Mouse (Mus musculus): ENCODE data around the gene Tmem80.

The Tmem80 gene

DNA sequence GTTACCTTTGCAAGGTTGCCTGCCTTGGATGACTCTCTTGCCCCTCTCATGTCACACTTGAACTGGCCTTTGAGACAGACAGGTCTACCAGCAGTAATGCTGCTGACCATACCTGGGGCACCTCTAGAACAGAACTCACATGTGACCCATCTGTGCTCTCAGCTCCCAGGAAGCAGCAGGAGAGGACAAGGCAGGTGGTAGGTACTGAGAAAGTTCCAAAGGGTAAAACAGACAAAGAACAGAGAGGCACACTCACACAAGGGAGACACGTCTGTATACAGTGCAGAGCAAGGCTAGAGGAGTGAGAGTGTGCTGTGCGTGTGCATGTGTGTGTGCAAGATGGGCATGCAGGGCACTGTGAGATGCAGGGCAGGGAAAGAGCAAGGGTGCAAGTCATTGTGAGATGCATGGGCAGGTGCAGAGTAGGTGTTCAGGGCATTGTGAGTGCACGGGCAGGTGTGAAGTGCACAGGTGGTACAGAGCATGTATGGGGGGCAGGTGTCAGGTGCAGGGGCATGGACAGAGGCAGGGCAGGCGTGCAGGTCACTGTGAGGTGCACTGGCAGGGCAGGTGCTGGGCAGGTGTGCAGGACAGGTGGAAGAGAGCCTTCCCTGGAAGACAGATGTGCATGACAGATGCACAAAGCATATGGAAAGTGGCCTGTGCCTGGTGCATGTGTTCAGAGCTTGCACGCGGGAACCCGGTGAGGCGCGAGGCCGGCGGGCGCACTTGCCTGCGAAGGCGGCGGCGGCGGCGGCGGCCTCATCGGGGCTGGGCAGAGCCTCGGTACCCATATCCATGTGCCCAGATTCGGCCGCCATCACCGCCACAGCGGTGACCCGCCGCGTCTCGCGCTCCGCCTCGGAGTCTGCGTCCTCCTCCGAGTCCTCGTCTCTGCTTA, 743 bp upstream of the Tmem80 start:
- peak in 1 of 2 experiments; percentile 38 for DNase-seq

DNA sequence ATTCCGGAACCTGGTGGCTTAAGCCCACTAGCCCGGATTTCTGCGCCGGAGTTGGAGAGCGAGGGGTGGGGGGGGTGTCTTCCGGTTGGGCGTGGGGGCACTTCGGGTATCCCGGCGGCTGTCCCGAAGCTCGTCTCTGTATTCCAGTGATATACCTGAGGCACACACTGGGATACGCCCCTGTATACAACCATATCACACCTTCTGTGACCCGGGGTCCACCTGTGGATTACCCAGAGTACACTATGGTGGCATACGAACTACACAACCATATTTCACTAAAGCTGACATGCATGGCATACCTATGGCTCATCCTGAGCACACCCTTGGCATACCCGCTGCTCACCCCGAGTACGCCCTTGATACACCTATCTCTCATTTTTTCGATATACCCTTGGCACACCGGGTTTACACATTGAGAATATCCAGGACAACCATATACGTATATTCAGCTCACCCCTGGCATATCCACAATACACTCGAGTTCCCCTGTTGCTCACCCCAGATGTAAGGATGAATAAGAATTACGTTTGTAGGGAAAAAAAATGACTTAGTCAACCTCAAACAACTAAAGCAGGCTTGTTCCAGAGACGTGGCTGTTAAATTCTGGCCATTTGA, 943 bp downstream of the Tmem80 start:
- DNase-seq = no peak

DNA sequence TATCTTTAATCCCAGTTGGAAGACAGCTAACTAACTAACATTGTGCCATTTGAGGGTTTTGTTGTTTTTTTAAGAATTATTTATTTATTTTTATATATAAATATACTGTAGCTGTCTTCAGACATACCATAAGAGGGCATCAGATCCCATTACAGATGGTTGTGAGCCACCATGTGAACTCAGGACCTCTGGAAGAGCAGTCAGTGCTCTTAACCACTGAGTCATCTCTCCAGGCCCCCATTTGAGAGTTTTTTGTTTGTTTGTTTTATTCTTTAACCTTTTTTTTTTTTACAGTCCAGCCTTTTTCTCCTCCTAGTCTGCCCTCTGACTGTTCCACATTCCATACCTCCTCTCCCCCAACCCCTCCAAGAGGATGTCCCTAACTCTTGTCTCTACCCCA, 3.2 kb downstream of the Tmem80 start:
- no peak for DNase-seq

DNA sequence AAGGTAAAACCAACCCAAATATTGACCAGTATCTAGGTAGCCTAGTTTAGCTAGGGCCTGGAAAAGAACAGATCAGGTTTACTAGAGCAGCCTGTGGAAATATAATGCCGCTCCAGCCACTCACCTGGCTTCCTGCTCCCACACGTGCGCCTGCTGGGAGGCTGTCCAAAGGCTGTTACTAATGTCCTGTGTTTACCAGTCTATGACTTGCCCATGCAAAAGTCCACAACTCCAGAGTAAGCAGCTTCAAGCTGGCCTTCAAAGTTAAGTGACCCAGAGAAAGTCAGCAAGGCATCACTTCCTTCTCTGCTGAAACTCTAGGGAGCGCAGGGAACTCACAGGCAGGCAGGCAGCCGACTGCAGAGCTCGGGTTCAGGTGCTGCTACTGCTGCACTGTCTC, 4.5 kb downstream of the Tmem80 start:
- DNase-seq = no peak

DNA sequence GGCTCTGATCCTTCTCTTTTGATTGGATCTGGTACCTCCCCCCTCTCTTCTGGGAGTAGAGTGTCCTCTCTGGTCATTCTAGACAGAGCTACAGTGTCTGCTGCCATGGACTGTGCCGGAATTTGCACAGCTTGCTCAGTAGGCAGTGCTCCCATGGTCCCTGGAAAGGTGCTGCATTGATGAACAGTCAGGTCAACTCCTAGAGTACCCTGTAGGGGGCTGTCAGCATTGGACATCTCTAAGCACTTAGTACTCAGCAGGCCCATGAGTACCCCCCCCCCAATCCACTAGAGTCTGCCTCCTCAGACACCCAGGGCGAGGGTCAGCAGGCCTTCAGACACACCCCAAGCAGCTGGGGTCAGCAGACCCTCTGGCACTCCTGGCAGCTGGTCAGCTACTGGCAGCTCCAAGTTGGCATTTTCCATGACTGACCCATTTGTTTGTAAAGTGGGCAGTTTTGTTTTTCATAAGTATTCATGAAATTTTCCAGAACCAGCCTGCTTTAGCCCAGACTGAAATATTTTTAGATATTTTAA, 7.6 kb downstream of the Tmem80 start:
- DNase-seq = no peak

DNA sequence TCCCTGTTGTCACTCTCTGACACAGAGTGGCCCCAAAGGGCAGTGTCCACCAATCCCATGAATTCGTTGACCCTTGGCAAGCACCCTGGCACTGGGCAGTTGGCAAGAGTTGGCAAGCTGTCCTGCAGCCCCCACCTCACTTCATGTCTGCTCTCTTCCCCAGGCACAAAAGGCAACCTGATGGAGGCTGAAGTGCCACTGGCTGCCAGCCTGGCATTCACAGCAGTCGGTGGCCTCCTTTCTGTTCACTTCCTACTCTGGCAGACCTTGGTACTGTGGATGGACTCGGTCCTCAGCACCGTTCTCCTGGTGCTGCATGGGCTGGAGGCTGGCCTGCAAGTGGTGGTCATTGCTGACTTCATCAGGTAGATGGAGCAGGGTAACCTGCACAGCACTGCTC, 8.1 kb downstream of the Tmem80 start:
- no peak for DNase-seq

DNA sequence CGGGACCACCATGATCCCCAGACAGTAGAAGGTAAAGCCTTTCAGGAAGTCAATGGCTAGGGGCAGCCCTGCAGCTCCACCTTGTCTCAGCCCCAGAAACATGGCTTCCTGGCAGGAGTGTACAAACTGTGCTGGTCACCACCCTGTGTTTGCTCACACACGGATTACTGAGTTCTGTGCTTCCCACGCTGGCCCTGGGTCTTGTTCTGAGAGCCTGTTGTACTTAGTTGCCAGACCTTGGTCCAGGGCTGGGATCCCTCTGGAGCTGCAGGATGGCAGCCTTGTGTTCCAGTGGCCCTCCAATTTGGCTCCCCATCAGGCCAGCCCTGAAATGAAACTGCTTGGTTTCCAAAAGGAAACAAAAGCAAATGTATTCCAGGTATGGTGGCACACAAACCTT, 8.8 kb downstream of the Tmem80 start:
- no peak for DNase-seq

DNA sequence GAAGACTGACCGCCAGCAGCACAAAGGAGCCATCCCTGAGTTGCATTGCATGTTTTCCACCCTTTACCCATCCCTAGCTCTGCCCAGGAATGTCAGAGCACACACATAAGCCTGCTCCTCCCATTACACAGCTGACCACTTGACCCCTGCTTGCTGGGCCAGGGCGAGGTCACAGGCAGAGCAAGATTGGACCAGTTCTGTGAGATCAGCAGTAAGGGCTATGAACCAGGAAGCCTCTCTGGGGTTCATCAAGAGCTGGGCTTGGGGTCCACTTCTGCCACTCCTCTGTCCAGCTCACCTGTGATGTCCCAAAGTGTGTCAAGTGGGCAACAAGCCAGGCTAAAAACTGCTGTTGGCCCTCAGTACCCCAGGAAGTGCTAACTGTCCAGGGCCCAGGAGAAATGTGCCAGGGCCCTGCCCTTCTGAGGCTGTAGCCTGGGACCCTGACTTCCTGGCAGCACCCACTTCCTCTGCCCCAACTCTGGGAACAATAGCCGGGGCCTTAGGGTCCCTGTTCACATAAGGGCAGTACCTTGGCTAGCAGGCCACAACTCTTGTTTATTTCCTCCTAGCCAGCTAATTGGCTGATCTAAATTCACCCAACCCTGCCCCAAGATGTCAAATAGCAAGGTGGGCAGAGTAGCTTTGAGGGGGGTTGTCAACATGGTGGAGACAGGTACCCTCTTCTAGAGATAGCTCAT, 10.3 kb downstream of the Tmem80 start:
- no peak for DNase-seq

DNA sequence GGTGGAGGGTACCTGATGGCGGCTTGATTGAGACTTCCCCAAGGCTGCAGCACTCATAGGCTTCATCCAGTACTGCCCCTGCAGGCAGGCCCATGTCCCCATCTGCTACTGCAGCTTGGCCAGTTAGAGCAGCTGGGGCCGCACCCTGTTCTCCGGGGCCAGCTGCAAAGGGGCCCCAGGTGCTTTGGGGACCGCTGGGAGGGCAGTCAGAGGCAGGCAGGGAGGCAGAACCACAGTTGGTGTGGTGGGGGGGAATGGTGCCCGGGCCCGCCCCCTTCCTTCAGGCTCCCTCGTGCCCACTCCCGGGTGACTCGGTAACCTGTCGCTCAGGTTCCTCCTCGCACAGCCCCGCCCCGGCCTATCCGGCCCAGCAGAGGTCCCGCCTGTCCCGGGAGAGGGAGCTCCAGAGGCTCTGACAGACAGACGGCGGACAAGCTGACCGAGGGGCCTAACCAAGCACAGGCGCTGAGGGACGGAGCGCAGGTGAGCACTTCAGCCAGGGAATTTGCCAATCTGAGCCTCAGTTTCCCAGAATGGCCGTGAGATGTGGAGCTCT, 11.1 kb downstream of the Tmem80 start, which contains the start of gene Eps8l2:
Eps8l2 (plus strand) TSS at position 305 of the 556 bp plus-strand sequence.
- peak; percentile 51 to 57 for DNase-seq

DNA sequence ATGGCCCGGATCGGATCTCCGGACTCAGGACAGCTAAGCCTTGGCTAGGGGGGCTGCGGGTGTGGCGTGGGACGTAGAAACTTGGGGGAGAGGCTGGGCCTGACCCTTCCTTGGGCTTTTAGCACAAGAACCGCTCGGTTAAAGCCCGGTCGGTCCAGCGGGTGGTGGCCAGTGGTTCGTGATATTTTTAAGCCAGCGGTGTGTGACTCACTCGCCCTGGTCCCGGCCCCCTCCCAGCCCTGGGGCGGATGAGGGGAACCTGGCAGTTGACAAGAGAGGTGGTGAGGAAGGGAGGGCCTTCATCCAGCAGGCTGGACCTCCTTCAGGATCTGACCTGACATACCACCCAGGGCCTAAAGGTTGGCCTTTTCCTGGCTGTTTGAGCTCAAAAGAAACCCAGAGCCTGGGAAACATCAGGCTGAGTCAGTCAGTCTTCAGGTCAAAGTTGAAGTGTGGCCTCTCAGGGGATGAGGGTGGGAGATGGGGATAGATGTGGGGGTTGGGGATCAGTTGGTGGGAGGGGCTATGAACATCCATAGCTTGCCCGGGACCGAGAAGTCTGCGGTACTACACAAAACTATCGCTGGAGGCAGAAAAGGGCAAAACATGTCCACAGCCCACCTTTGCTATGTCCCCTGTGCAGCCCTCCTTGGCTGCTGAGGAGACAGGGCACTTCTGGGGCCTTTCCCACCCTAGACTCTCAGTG, 11.8 kb downstream of the Tmem80 start:
- no peak for DNase-seq

DNA sequence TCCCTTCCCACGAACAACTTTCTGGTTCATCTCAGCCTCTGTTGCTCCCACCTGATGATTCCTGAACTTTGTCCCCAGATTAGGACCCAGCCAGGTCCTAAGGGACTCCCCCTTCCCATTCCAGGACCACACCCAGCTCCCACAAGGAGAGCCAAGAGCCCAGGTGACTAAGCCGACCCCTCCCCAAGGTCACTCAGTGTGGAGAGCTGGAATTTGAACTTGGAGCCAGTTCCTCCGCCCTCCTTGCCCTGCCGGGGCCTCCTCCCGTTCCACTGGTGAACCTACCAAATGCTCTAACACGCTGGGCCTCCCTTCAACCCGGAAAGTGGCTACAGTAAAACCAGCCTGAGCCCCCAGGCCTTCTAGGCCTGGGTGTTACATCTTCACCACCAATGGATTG, 12.5 kb downstream of the Tmem80 start:
- DNase-seq = no peak

DNA sequence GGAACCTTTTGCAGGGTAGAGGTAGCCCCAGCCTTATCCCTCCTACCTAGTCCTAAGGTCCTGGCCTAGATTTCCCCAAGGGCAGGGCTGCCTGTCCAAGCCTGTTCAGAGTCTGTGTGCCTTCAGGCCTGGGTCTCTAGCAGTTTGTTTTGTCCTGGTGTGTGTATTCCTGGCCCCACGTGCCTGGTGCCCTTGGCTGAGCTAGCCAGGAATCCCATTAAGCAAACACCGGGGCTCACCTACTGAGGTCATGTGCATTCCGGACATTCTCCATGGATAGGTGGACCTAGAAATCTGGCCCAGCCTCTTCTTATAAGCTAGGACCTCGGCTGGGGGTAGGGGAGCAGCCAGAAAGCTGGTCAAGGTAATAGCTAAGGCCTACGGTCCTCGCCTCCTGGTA, 12.9 kb downstream of the Tmem80 start:
- no peak for DNase-seq

DNA sequence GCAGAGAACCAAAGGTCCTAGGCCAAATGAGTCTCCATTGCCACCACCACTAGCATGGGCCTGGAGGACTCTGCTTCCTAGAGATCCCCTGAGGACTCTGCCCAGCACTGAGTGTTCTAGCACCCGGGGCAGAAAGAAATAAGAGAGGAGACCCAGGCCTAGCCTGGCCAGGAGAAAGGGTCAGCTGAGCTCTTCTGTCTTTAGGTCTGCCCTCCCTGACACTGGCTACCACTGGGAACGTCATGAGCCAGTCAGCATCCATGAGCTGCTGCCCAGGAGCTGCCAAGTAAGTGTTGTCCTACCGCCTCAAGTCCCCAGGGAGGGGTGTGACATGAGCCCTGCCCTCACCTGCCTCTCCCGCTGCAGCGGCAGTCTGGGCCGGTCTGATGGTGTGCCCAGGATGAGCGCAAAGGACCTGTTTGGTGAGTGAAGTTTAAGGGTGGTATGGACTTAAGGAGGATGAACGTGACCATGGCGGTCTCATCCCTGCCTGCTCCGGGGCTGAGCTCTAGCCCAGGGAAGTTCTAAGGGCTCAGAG, 14.2 kb downstream of the Tmem80 start:
- no peak for DNase-seq

DNA sequence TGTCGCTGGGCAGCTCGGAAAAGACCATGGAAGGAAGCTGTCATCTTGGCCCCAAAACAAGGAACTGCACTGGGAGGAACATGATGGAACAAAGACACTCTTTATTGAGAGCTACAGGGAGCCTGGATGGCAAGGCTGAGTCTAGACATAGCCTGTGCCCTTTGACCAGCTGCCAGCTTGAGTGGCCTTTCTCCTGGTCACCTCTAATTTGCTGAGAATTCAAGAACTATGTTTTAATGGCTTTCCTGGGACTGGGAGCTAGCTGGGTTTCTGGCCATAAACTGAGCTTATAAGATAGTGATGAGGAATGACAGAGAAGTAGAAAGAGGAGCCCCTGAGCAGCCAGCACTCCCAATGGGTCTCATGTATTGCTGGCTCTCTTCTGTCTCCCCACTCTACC, 15.7 kb downstream of the Tmem80 start:
- DNase-seq = no peak

DNA sequence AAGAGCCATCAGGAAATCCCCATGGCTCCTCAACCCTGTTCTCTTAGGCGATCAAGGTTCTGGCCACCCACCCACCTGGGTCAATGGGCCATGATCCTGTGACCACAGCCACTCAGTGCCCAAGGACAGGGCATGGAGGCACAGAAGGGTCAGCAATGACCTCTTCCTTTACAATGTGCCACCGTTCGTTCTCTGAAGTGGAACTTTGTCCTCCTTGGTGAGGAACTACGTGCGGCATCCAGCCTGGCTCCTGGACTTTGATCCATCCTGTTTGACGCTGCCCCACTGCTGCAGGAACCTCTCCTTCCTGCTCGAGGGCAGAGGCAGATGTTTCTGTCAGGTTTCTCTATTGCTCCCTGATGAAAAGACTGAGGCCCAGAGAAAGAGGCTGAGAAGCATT, 16.2 kb downstream of the Tmem80 start:
- no peak for DNase-seq

DNA sequence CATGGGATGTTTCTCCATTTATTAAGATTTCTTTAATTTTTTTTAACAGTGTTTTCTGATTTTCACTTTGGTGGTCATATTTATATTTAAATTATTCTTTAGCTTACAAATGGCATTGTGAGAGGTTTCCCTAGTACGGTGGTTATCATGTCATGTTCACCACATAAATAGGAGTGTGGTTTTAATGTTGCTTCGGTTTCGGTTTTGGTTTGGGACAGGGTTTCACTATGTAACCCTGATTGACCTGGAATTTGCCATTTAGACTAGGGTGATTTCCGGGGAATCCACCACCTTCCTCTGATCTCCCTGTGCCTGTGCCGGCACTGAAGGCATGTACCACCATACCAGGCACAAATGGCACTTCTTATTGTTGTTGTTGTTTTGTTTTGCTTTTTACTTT, 17.2 kb downstream of the Tmem80 start:
- DNase-seq = no peak

DNA sequence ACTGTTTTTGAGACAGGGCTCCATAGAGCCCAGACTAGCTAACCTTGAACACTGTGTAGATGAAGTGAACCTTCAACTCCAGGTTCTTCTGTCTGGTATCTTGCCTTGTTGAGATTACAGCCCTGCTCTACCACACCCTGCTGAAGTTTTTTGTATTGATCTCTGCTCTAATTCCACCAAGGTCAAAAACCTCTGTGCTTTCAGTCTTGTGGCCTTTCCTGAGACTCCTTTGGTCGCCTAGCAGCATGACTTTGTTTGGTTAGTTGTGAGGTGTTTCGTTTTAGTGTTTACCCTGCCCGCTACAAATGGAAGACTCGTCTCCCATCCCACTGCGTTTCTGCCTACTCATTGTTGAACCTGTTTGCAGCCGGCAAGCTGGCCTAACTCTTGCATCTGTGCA, 23.5 kb downstream of the Tmem80 start:
- no peak for DNase-seq

DNA sequence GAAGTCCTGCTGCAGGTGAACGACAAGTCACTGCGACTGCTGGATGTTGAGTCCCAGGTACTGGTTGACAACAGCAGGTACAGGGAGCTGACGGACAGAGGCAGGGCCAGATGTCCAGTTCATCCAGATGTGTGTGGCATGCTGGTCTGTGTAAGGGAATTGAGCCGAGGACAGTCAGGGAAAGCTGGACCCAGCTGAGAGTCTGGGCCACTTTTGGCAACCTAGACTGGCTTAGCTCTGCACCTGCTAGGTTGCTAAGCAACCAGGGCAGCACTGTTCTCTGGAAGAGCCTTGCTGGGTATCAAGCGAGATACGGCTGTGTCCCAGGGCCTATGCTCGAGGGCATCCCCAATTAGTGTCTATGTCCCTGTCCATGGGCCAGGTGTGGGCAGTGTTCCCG, 27.5 kb downstream of the Tmem80 start:
- no peak for DNase-seq

DNA sequence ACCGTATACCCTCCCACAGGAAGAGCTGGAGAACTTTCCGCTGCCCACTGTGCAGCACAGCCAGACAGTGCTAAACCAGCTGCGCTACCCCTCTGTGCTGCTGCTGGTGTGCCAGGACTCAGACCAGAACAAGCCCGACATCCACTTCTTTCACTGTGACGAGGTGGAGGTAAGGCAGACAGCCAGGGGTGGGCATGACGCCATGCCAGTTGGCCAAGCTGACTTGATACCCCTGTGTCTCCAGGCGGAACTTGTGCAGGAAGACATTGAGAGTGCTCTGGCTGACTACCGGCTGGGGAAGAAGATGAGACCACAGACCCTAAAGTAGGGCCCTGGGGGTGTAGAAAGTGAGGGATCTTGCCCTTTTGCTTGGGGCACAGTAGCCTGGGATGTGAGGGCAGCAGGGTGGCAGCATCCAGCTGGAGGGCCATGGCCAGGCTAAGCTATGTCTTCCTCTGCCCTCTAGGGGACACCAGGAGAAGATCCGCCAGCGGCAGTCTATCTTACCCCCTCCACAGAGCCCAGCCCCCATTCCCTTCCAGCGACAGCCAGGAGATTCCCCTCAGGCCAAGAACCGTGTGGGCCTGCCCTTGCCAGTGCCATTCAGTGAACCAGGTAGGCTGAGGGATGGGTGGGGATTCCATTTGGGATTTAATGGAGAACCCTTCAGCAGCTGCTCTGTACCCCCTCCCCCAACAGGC, 28.2 kb downstream of the Tmem80 start:
- no peak for DNase-seq

DNA sequence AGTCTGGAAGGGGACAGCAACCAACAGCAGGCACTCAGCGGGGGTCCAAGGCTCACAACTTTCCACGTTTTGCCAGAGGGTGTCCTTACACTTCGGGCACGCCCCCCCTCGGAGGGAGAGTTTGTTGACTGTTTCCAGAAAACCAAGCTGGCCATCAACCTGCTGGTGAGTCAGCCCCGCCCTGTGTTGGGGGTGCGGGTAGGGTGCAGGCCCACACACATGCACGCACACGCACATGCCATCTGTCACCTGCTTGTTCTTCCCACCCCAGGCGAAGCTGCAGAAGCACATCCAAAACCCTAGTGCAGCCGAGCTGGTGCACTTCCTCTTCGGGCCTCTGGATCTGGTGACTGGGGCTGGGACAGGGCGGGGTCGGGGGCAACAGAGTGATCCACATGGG, 29.4 kb downstream of the Tmem80 start:
- DNase-seq = no peak

DNA sequence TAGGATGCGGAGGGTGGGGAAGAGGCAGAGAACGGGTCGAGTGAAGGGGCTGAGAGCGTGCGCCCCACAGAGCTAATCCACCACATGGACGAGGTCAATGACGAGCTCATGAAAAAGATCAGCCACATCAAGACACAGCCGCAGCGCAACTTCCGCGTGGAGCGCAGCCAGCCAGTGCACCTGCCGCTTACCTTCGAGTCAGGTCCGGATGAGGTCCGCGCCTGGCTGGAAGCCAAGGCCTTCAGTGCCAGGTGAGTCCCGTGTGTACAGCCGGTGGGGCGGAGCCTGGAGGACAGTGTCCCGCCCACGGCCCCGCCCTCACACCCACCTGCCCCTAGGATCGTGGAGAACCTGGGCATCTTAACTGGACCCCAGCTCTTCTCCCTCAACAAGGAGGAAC, 34.0 kb downstream of the Tmem80 start:
- peak; percentile 42 to 51 for DNase-seq
